Mouse (Mus musculus) liver, adult 2 months (tissue): ENCODE measurements around the gene Ctbp2. TPM values are rescaled to one million over a fixed set of nuclear protein-coding genes. Genes with fewer than 3 reads are reported as not detected.

ENCODE experiments used
- DNase-seq: peaks from one replicate; pipeline ENCODE4 v3.0.0-alpha.2; 2011; ENCODE audit warnings: low read depth, low spot score; ENCODE audit errors: extremely low read depth
- H3K27ac ChIP-seq: fragments of 200-500 bp; replicated peaks from 2 replicates; pipeline ENCODE4 v1.5.1; 2012; ENCODE audit warnings: low read depth, mild to moderate bottlenecking, control low read depth, inconsistent platforms, low read length; ENCODE audit not compliant: insufficient read depth
- H3K27me3 ChIP-seq: fragments of 200-500 bp; 2 replicates; pipeline ENCODE4 v1.6.1; 2012; ENCODE audit warnings: mild to moderate bottlenecking, moderate library complexity, low read length, inconsistent platforms; ENCODE audit not compliant: control insufficient read depth, insufficient read depth
- H3K36me3 ChIP-seq: fragments of 200-500 bp; 2 replicates; pipeline ENCODE4 v1.6.1; 2012; ENCODE audit warnings: low read length, inconsistent platforms; ENCODE audit not compliant: control insufficient read depth, insufficient read depth
- H3K4me1 ChIP-seq: fragments of 200-500 bp; 2 replicates; pipeline ENCODE4 v1.6.1; 2011; ENCODE audit warnings: low read length; ENCODE audit not compliant: control insufficient read depth, insufficient read depth
- H3K4me3 ChIP-seq: fragments of 200-500 bp; 2 replicates; pipeline ENCODE4 v1.5.1; 2011; ENCODE audit warnings: low read depth, mild to moderate bottlenecking, control low read depth, low read length, moderate library complexity; ENCODE audit not compliant: insufficient read depth
- H3K79me2 ChIP-seq: fragments of 200-500 bp; 2 replicates; pipeline ENCODE4 v1.6.1; 2012; ENCODE audit warnings: inconsistent platforms, mild to moderate bottlenecking, low read length, moderate library complexity; ENCODE audit not compliant: control insufficient read depth, insufficient read depth
- H3K9ac ChIP-seq: fragments of 200-500 bp; 2 replicates; pipeline ENCODE4 v1.6.1; 2012; ENCODE audit warnings: low read depth, mild to moderate bottlenecking, control low read depth, inconsistent platforms, low read length
- CTCF ChIP-seq: fragments of 200-500 bp; IDR thresholded peaks from 2 replicates; pipeline ENCODE4 v1.5.1; 2011; ENCODE audit warnings: low read depth, low read length, control low read depth
- POLR2A ChIP-seq: fragments of 200-500 bp; IDR thresholded peaks from 2 replicates; pipeline ENCODE4 v1.6.1; 2011; ENCODE audit warnings: low read length, control low read depth; ENCODE audit not compliant: insufficient read depth; ENCODE audit errors: extremely low read depth
- WGBS: fragments of 180-500 bp; shearing (Covaris S2); methylation state at CpG from one replicate; pipeline ENCODE4 v1.1.7; 2018; 5-methylcytosine and 5-hydroxymethylcytosine counted together
- polyA plus RNA-seq: library from polyadenylated mRNA; depleted of rRNA; stranded (reverse); fragments of >200 nt; gene quantifications from 2 replicates; pipeline ENCODE4 v1.2.3, GENCODE M21; 2012; rRNA removed
- total RNA-seq: library from RNA; depleted of rRNA; stranded (reverse); fragments of >200 nt; gene quantifications from 2 replicates; pipeline ENCODE4 v1.2.3, GENCODE M21; 2014; rRNA removed

Gene Ctbp2
- total RNA-seq (3.8 and 5.4 TPM in 2 replicates), polyA plus RNA-seq (2.2 and 2.5 TPM in 2 replicates)

- Histone ChIP-seq H3K27me3 (peaks cover 13% of the 10 kb centered on the region), H3K4me3 (peak within 1 kb of the TSS; percentile 79), H3K9ac (peak within 1 kb of the TSS; percentile 85), H3K4me1 (peaks cover 7% of the 10 kb centered on the region; the same call in 1 of the 2 replicates), H3K79me2 (no peaks in the 10 kb centered on the region; the same call in 1 of the 2 replicates), H3K36me3 (no peaks in the 10 kb centered on the region), H3K27ac (peak within 1 kb of the TSS; percentile 81)
- TF ChIP-seq CTCF, result peak; percentile 28; the same call in 1 of the 2 replicates
- no peak for TF ChIP-seq POLR2A
- 2% methylated on average over 59 of the region's 59 CpGs for WGBS
- no peak for DNase-seq
Measured at GRCm38 (mm10) chr7:133123999-133124700, at the start of gene Ctbp2. Ctbp2 (minus strand) TSS chr7:133124354.

- H3K27me3 ChIP-seq, result no peaks in the 10 kb centered on the region
- WGBS, result 88% methylated on average over 4 of the region's 4 CpGs
- no peak for DNase-seq
- H3K9ac ChIP-seq, result no peak overlapping the region
- H3K27ac ChIP-seq, result no peak overlapping the region
- no peaks in the 10 kb centered on the region for H3K79me2 ChIP-seq
- no peaks in the 10 kb centered on the region for H3K4me1 ChIP-seq
- TF ChIP-seq POLR2A, result no peak
- no peak overlapping the region for H3K4me3 ChIP-seq
- no peaks in the 10 kb centered on the region for H3K36me3 ChIP-seq
Measured at GRCm38 (mm10) chr7:133171403-133172032, 47.4 kb upstream of the Ctbp2 start.

- H3K9ac ChIP-seq, result no peak overlapping the region
- TF ChIP-seq CTCF (no peak), POLR2A (no peak)
- no peaks in the 10 kb centered on the region for H3K27me3 ChIP-seq
- no peaks in the 10 kb centered on the region for H3K36me3 ChIP-seq
- no peak overlapping the region for H3K4me3 ChIP-seq
- H3K4me1 ChIP-seq, result no peaks in the 10 kb centered on the region
- WGBS, result 93% methylated on average over 3 of the region's 3 CpGs
- DNase-seq, result no peak
- H3K27ac ChIP-seq, result no peak overlapping the region
- no peaks in the 10 kb centered on the region for H3K79me2 ChIP-seq
Measured at GRCm38 (mm10) chr7:133168928-133169327, 44.8 kb upstream of the Ctbp2 start.

- no peaks in the 10 kb centered on the region for H3K4me1 ChIP-seq
- no peak overlapping the region for H3K4me3 ChIP-seq
- DNase-seq, result no peak
- no peak overlapping the region for H3K9ac ChIP-seq
- no peaks in the 10 kb centered on the region for H3K79me2 ChIP-seq
- TF ChIP-seq POLR2A (no peak), CTCF (no peak)
- no peaks in the 10 kb centered on the region; the same call in 1 of the 2 replicates for H3K27me3 ChIP-seq
- H3K36me3 ChIP-seq, result no peaks in the 10 kb centered on the region
- H3K27ac ChIP-seq, result no peak overlapping the region
- WGBS, result 88% methylated on average over 2 of the region's 2 CpGs
Measured at GRCm38 (mm10) chr7:133167903-133168302, 43.7 kb upstream of the Ctbp2 start.

GRCm38 (mm10) chr7:133164770-133165169 lies 40.6 kb upstream of the Ctbp2 start:
- TF ChIP-seq POLR2A (no peak), CTCF (no peak)
- Histone ChIP-seq H3K4me1 (no peaks in the 10 kb centered on the region; the same call in 1 of the 2 replicates), H3K27ac (no peak overlapping the region), H3K4me3 (no peak overlapping the region), H3K27me3 (no peaks in the 10 kb centered on the region; the same call in 1 of the 2 replicates), H3K9ac (no peak overlapping the region), H3K36me3 (no peaks in the 10 kb centered on the region), H3K79me2 (no peaks in the 10 kb centered on the region)
- 32% methylated on average over 2 of the region's 2 CpGs for WGBS
- no peak for DNase-seq

GRCm38 (mm10) chr7:133163011-133163410 lies 38.9 kb upstream of the Ctbp2 start:
- no peak overlapping the region for H3K4me3 ChIP-seq
- no peak overlapping the region for H3K27ac ChIP-seq
- 49% methylated on average over 5 of the region's 5 CpGs for WGBS
- no peak overlapping the region for H3K9ac ChIP-seq
- no peaks in the 10 kb centered on the region for H3K79me2 ChIP-seq
- H3K4me1 ChIP-seq, result no peaks in the 10 kb centered on the region; the same call in 1 of the 2 replicates
- no peaks in the 10 kb centered on the region for H3K36me3 ChIP-seq
- no peak for TF ChIP-seq POLR2A
- no peak for TF ChIP-seq CTCF
- no peaks in the 10 kb centered on the region; the same call in 1 of the 2 replicates for H3K27me3 ChIP-seq
- DNase-seq, result no peak
